Mouse (Mus musculus) spleen, postnatal 14 days (tissue): ENCODE data around the gene Eaf1.
A peak's percentile ranks its signal among the peaks of the same experiment; 100 is the strongest.

Source experiments
- DNase-seq, 2 experiments: peaks; one replicate each; pipeline ENCODE4 v3.0.0; 2021 to 2022; ENCODE audit warnings: low spot score in 2 of 2

Eaf1 gene

DNA sequence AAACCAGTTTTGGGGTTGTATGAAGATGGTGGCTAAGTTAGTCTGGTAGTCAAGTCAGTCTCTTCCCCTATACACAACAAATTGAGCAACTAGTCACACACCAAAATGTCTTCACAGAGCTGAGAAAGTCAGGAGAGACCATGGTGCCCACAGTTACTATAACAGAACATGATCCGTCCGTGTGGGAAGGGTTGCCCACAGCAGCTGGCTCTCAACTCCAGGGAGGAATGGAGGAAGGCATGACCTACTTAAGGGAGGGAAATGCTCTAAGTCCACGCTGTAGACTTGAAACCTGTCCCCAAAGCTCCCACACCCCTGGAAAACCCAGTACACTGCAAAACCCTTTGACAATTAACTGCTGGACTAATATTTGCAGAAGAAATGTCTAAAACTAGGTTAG lies 16.1 kb downstream of the Eaf1 start:
- DNase-seq, result no peak

GRCm38 (mm10) chr14:31515895-31516294 lies 21.7 kb downstream of the Eaf1 start:
- DNase-seq, result no peak

DNA sequence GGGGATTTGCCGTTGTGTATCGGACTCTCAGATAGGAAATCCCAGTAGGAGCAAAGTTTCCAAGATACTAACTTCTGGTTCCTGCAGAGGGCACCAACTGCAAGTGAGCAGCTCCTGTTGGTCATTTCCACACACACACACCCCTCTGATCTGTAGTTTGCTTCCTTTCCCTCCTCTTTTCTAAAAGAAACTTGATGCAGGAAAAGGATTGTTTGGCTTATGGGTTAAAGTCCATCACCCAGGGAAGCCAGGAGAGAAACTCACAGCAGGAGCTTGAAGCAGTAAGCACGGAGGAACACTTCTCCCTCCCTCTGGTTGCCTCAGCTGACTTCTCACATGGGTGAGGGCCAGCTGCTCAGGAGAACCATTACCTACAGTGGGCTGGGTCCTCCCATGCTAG lies 25.0 kb downstream of the Eaf1 start:
- DNase-seq, result no peak

DNA sequence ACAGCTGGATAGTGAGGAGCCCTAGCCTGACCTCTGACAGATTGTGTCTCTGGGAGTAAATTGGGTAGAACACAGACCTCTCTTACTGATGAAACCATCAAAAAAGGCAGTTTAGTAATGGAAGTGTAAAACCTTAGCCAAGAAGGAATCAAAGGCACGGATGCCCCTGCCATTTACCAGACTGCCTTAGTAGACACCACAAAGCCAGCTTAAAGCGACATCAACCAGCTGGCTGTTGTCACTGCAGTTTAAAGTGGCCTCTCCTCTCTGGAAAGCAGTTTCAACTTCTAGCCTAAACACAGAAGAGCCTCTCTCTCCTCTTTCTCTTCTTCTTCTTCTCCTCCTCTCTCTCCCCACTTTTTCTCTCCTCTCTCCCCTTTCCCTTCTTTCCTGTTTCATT lies 27.1 kb downstream of the Eaf1 start:
- DNase-seq, result no peak

GRCm38 (mm10) chr14:31525040-31525810 lies 31.0 kb downstream of the Eaf1 start:
- no peak for DNase-seq

DNA sequence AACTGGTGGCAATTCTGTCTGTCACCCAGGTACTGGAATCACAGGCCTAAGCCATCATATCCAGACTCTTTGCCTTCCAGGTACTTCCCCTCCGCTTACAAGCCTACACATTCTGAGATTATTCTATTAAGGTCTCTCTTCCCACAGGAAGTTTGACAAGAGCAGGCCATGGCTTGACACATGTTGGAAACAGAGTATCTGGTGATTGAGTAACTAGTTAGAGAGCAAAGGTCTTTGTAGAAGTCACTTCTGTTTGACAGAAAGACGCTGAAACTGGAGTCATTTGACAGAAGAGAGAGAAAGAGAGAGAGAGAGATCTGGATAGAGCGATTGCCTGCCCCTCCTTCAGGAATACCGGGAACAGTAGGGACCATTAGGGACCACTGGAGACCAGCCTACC lies 36.6 kb downstream of the Eaf1 start:
- no peak for DNase-seq

GRCm38 (mm10) chr14:31531506-31532148 lies 37.4 kb downstream of the Eaf1 start:
- peak; percentile 37 to 43 for DNase-seq

DNA sequence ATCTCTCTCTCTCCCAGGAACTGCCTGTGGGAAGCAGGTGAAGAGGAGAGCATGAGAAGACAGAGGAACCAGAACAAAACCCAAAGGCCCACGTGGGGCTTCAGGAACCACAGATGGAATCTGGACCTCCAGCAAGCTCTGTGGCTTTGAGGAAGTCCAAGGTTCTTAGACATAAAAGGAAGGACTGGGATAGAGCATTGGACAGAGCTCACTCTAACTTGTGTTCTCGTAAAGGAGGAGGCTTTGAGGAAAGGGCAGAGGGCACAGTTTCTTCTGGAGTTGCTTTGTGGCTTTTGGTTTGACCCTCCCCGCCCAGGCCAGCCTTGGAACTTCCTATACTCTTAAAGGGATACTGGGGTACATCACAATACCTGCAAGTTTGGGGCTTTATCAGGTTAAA lies 38.5 kb downstream of the Eaf1 start:
- no peak for DNase-seq

GRCm38 (mm10) chr14:31537298-31537697 lies 43.1 kb downstream of the Eaf1 start:
- DNase-seq, result no peak

GRCm38 (mm10) chr14:31543885-31544442 lies 49.8 kb downstream of the Eaf1 start:
- no peak for DNase-seq

DNA sequence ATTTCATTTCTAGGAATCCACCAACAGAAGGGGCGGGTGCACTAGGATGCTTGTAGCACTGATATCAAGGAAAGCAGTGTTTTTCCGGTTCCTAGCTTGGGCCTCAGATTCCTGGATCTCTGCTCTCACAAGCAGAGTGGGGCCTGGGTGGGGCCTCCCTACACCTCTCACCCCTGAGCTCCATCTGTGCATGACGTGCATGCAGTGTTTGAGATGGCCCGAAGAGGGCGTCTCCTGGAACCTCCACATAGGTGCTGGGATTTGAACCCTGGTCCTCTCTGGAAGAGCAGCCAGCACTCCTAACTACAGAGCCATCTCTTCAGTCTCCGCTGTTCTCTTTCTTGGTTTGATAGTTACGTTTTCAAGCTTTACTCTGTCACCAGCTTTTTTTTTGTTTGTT lies 60.8 kb downstream of the Eaf1 start:
- DNase-seq, result no peak

GRCm38 (mm10) chr14:31555963-31556434 lies 61.8 kb downstream of the Eaf1 start:
- no peak for DNase-seq

DNA sequence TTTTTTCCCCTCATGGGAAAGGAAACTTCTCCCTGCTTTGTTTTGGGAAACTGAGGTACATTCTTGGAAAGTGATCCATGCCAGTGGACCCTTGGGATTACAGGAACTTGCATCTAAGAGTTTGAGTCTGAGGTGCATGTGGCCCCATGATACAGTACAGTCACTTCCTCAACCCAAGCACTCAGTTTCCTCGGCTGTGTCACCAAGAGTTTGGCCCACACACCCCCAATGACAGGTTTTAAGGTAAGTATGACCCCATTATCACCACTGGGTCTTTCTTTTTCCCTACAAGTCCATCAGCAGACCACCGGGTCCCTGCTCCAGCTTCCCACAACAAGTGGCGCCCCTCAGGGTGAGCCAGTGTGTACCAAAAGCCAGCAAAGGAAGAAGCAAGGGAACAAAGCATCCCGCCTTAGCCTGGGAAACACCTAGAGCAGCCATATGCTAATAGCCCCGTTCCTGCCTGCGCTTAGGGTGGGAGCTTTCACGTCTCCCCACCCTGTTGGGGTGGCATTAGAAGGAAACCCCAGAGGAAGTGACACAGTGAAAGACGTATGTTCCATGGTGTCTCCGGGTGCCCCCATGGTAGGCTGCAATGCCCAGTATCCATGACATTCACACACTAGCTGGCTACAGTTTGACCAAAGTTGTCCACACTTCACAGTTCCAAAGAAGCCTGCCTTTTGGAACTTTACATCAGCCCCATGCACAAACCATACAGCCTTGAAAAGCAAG lies 62.5 kb downstream of the Eaf1 start:
- no peak for DNase-seq

DNA sequence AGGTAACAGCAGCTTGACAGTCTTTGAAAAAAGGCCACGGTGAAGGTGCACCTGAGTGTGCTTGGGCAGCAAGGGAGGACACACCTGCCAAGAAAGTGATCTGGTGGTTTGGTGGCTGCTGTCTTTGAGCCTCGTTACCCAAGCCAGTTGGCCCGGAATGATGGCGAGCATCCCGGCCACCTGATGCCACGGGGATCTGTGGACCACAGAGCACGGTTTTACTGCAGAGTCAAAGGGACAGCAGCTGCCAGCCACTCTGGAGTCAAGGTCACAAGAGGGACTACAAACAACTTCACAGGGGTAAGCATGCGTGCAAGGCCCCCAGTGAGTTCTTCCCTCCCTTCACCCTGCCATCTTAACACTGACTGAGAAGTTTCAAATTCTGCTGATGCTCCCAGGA lies 63.1 kb downstream of the Eaf1 start:
- DNase-seq, result no peak

DNA sequence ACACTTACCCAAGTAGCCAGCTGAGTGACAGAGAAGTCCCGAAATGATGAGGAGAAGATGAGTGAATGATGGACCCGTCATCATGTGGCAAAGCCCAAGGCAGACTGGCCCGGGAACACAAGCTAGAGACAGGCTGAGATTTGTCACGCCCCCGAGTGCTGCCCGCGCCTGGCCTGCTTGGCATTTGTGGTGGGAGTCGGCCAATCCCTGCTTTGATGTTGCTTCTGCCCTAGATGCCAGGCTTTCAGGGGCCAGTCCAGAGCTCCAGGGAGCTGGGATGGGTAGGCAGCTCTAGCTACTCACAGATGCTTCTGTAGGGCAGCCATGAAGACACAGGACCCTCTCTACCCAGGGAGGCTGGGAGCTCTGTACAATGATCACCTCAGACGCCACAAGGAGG lies 63.6 kb downstream of the Eaf1 start:
- no peak for DNase-seq

- no peak for DNase-seq
Observed at GRCm38 (mm10) chr14:31559216-31559615, 65.0 kb downstream of the Eaf1 start.
